Mouse (Mus musculus): ENCODE measurements around the gene Plekha5. TPM values are rescaled to one million over a fixed set of nuclear protein-coding genes. Genes with fewer than 3 reads are reported as not detected.

The Plekha5 gene
- polyA plus RNA-seq, 1 experiment from 2014 or later: 42.2 TPM

- Histone ChIP-seq H3K36me3 (ENCODE audit: control insufficient read depth, insufficient read depth, low read length) (no peaks in the 10 kb centered on the region), H3K9ac (replicated peaks; ENCODE audit: low read depth, low read length) (no peak overlapping the region), H3K9me3 (ENCODE audit: control insufficient read depth, low read length) (no peaks in the 10 kb centered on the region), H3K27ac (ENCODE audit: low read depth, low read length) (no peak overlapping the region), H3K4me1 (ENCODE audit: control insufficient read depth, insufficient read depth, low read length) (peaks cover 5% of the 10 kb centered on the region; the same call in 1 of the 2 replicates), H3K27me3 (ENCODE audit: control insufficient read depth, insufficient read depth, low read length) (no peaks in the 10 kb centered on the region), H3K4me2 (ENCODE audit: low read depth, low read length) (no peak overlapping the region), H3K4me3 (ENCODE audit: low read depth, low read length) (no peak overlapping the region)
- WGBS: 64% methylated on average over 13 of the region's 13 CpGs
- peak; percentile 50; the same call in 1 of the 2 replicates for ATAC-seq (ENCODE audit: low read depth)
These were observed 84.8 kb downstream of the Plekha5 start for GRCm38 (mm10) chr6:140508475-140509150.

GRCm38 (mm10) chr6:140509151-140509530 is 85.3 kb downstream of the Plekha5 start:
- Histone ChIP-seq H3K9ac (replicated peaks; ENCODE audit: low read depth, low read length) (no peak overlapping the region), H3K4me3 (ENCODE audit: low read depth, low read length) (no peak overlapping the region), H3K36me3 (ENCODE audit: control insufficient read depth, insufficient read depth, low read length) (no peaks in the 10 kb centered on the region), H3K27me3 (ENCODE audit: control insufficient read depth, insufficient read depth, low read length) (no peaks in the 10 kb centered on the region), H3K4me2 (ENCODE audit: low read depth, low read length) (no peak overlapping the region), H3K27ac (ENCODE audit: low read depth, low read length) (no peak overlapping the region), H3K4me1 (ENCODE audit: control insufficient read depth, insufficient read depth, low read length) (peaks cover 5% of the 10 kb centered on the region; the same call in 1 of the 2 replicates), H3K9me3 (ENCODE audit: control insufficient read depth, low read length) (no peaks in the 10 kb centered on the region)
- WGBS: 35% methylated on average over 9 of the region's 9 CpGs
- no peak for ATAC-seq (ENCODE audit: low read depth)

GRCm38 (mm10) chr6:140512016-140512415 is 88.2 kb downstream of the Plekha5 start:
- peaks cover 5% of the 10 kb centered on the region; the same call in 1 of the 2 replicates for H3K4me1 ChIP-seq (ENCODE audit: control insufficient read depth, insufficient read depth, low read length)
- no peak overlapping the region for H3K27ac ChIP-seq (ENCODE audit: low read depth, low read length)
- ATAC-seq (ENCODE audit: low read depth): no peak
- WGBS: 66% methylated on average over 1 of the region's 1 CpGs
- no peak overlapping the region for H3K9ac ChIP-seq (replicated peaks; ENCODE audit: low read depth, low read length)
- H3K36me3 ChIP-seq (ENCODE audit: control insufficient read depth, insufficient read depth, low read length): no peaks in the 10 kb centered on the region
- H3K27me3 ChIP-seq (ENCODE audit: control insufficient read depth, insufficient read depth, low read length): no peaks in the 10 kb centered on the region
- no peak overlapping the region for H3K4me2 ChIP-seq (ENCODE audit: low read depth, low read length)
- H3K4me3 ChIP-seq (ENCODE audit: low read depth, low read length): no peak overlapping the region
- no peaks in the 10 kb centered on the region for H3K9me3 ChIP-seq (ENCODE audit: control insufficient read depth, low read length)

- H3K4me2 ChIP-seq (ENCODE audit: low read depth, low read length): no peak overlapping the region
- no peaks in the 10 kb centered on the region for H3K27me3 ChIP-seq (ENCODE audit: control insufficient read depth, insufficient read depth, low read length)
- H3K36me3 ChIP-seq (ENCODE audit: control insufficient read depth, insufficient read depth, low read length): no peaks in the 10 kb centered on the region
- no peak for ATAC-seq (ENCODE audit: low read depth)
- H3K9me3 ChIP-seq (ENCODE audit: control insufficient read depth, low read length): no peaks in the 10 kb centered on the region
- H3K27ac ChIP-seq (ENCODE audit: low read depth, low read length): no peak overlapping the region
- peaks cover 5% of the 10 kb centered on the region; the same call in 1 of the 2 replicates for H3K4me1 ChIP-seq (ENCODE audit: control insufficient read depth, insufficient read depth, low read length)
- H3K9ac ChIP-seq (replicated peaks; ENCODE audit: low read depth, low read length): no peak overlapping the region
- WGBS: 61% methylated on average over 8 of the region's 8 CpGs
- no peak overlapping the region for H3K4me3 ChIP-seq (ENCODE audit: low read depth, low read length)
These were observed 88.6 kb downstream of the Plekha5 start for GRCm38 (mm10) chr6:140512427-140512826.

GRCm38 (mm10) chr6:140514205-140515110 is 90.6 kb downstream of the Plekha5 start:
- H3K27me3 ChIP-seq (ENCODE audit: control insufficient read depth, insufficient read depth, low read length): no peaks in the 10 kb centered on the region
- H3K36me3 ChIP-seq (ENCODE audit: control insufficient read depth, insufficient read depth, low read length): no peaks in the 10 kb centered on the region
- H3K4me3 ChIP-seq (ENCODE audit: low read depth, low read length): no peak overlapping the region
- H3K27ac ChIP-seq (ENCODE audit: low read depth, low read length): peak overlapping the region; percentile 28; the same call in 1 of the 2 replicates
- WGBS: 21% methylated on average over 8 of the region's 8 CpGs
- H3K4me1 ChIP-seq (ENCODE audit: control insufficient read depth, insufficient read depth, low read length): peaks cover 2% of the 10 kb centered on the region
- no peak for ATAC-seq (ENCODE audit: low read depth)
- H3K4me2 ChIP-seq (ENCODE audit: low read depth, low read length): no peak overlapping the region
- H3K9me3 ChIP-seq (ENCODE audit: control insufficient read depth, low read length): no peaks in the 10 kb centered on the region
- no peak overlapping the region for H3K9ac ChIP-seq (replicated peaks; ENCODE audit: low read depth, low read length)

- WGBS: 50% methylated on average over 4 of the region's 4 CpGs
- no peak overlapping the region for H3K4me3 ChIP-seq (ENCODE audit: low read depth, low read length)
- no peaks in the 10 kb centered on the region for H3K36me3 ChIP-seq (ENCODE audit: control insufficient read depth, insufficient read depth, low read length)
- no peak overlapping the region for H3K27ac ChIP-seq (ENCODE audit: low read depth, low read length)
- H3K4me1 ChIP-seq (ENCODE audit: control insufficient read depth, insufficient read depth, low read length): peaks cover 6% of the 10 kb centered on the region
- H3K27me3 ChIP-seq (ENCODE audit: control insufficient read depth, insufficient read depth, low read length): no peaks in the 10 kb centered on the region
- H3K9ac ChIP-seq (replicated peaks; ENCODE audit: low read depth, low read length): no peak overlapping the region
- H3K9me3 ChIP-seq (ENCODE audit: control insufficient read depth, low read length): no peaks in the 10 kb centered on the region
- no peak overlapping the region for H3K4me2 ChIP-seq (ENCODE audit: low read depth, low read length)
- no peak for ATAC-seq (ENCODE audit: low read depth)
These were observed 91.7 kb downstream of the Plekha5 start for GRCm38 (mm10) chr6:140515550-140515949.

GRCm38 (mm10) chr6:140516202-140516601 is 92.3 kb downstream of the Plekha5 start:
- ATAC-seq (ENCODE audit: low read depth): no peak
- no peak overlapping the region for H3K27ac ChIP-seq (ENCODE audit: low read depth, low read length)
- no peaks in the 10 kb centered on the region for H3K36me3 ChIP-seq (ENCODE audit: control insufficient read depth, insufficient read depth, low read length)
- H3K4me3 ChIP-seq (ENCODE audit: low read depth, low read length): no peak overlapping the region
- no peaks in the 10 kb centered on the region for H3K9me3 ChIP-seq (ENCODE audit: control insufficient read depth, low read length)
- H3K4me2 ChIP-seq (ENCODE audit: low read depth, low read length): no peak overlapping the region
- WGBS: 48% methylated on average over 3 of the region's 3 CpGs
- no peaks in the 10 kb centered on the region for H3K27me3 ChIP-seq (ENCODE audit: control insufficient read depth, insufficient read depth, low read length)
- H3K9ac ChIP-seq (replicated peaks; ENCODE audit: low read depth, low read length): no peak overlapping the region
- peaks cover 6% of the 10 kb centered on the region for H3K4me1 ChIP-seq (ENCODE audit: control insufficient read depth, insufficient read depth, low read length)

- Histone ChIP-seq H3K4me3 (ENCODE audit: low read depth, low read length) (no peak overlapping the region), H3K27ac (ENCODE audit: low read depth, low read length) (no peak overlapping the region), H3K36me3 (ENCODE audit: control insufficient read depth, insufficient read depth, low read length) (no peaks in the 10 kb centered on the region), H3K4me2 (ENCODE audit: low read depth, low read length) (no peak overlapping the region), H3K27me3 (ENCODE audit: control insufficient read depth, insufficient read depth, low read length) (no peaks in the 10 kb centered on the region), H3K9me3 (ENCODE audit: control insufficient read depth, low read length) (no peaks in the 10 kb centered on the region), H3K4me1 (ENCODE audit: control insufficient read depth, insufficient read depth, low read length) (peaks cover 6% of the 10 kb centered on the region), H3K9ac (replicated peaks; ENCODE audit: low read depth, low read length) (no peak overlapping the region)
- ATAC-seq (ENCODE audit: low read depth): no peak
- WGBS: 87% methylated on average over 1 of the region's 1 CpGs
These were observed 93.3 kb downstream of the Plekha5 start for GRCm38 (mm10) chr6:140517188-140517587.

GRCm38 (mm10) chr6:140519019-140519418 is 95.2 kb downstream of the Plekha5 start:
- Histone ChIP-seq H3K4me2 (ENCODE audit: low read depth, low read length) (no peak overlapping the region), H3K9ac (replicated peaks; ENCODE audit: low read depth, low read length) (no peak overlapping the region; the same call in 1 of the 2 replicates), H3K27me3 (ENCODE audit: control insufficient read depth, insufficient read depth, low read length) (no peaks in the 10 kb centered on the region), H3K36me3 (ENCODE audit: control insufficient read depth, insufficient read depth, low read length) (no peaks in the 10 kb centered on the region), H3K9me3 (ENCODE audit: control insufficient read depth, low read length) (no peaks in the 10 kb centered on the region), H3K27ac (ENCODE audit: low read depth, low read length) (no peak overlapping the region), H3K4me1 (ENCODE audit: control insufficient read depth, insufficient read depth, low read length) (peaks cover 6% of the 10 kb centered on the region), H3K4me3 (ENCODE audit: low read depth, low read length) (no peak overlapping the region)
- no peak for ATAC-seq (ENCODE audit: low read depth)
- 66% methylated on average over 13 of the region's 13 CpGs for WGBS

All from neural tube, embryonic 14.5 days (tissue).